Mouse (Mus musculus) skeletal muscle tissue, adult 2 months (tissue): Measurements from ENCODE around the gene Dnajc6.
A peak's percentile ranks its signal among the peaks of the same experiment; 100 is the strongest.

Source experiments
- DNase-seq: peaks from one replicate; pipeline ENCODE4 v3.0.0-alpha.2; 2012; ENCODE audit warnings: low read depth, low spot score

Gene Dnajc6

DNA sequence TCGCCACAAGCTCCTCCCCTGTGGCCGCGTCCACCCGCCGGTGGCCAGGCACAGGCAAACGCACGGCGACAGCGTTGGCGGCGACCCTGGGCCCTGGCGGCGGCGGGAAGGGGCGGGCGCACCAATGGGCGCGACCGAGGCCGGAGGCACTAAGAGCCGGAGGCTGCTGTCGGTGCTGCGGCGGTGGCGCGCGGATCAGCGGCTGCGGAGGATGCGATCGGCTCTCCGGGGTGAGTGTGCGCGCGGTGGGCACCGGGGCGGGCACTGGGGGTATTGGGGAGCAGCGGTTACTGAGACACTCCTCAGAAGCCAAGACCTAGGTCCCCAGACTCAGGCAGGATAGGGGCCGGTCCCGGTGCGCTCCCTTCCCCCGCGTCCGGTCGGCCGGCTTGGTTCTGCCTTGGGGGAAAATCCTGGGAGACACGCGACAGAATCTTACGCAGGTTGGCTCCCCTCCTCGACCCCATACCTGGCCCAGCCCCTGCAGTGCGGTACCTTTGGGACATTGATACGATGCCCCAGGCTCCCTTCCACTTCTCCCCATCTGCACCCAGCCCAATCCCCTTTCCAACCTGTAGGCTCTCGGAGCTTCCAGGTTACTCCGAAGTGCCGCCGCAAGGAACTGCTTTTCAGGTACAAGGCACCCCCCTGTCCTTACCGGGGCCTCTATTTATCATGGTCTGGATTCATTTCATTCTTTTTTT lies at the start of gene Dnajc6:
TSS of gene Dnajc6 (plus strand) at position 115 of the 704 bp plus-strand sequence.
- no peak for DNase-seq

DNA sequence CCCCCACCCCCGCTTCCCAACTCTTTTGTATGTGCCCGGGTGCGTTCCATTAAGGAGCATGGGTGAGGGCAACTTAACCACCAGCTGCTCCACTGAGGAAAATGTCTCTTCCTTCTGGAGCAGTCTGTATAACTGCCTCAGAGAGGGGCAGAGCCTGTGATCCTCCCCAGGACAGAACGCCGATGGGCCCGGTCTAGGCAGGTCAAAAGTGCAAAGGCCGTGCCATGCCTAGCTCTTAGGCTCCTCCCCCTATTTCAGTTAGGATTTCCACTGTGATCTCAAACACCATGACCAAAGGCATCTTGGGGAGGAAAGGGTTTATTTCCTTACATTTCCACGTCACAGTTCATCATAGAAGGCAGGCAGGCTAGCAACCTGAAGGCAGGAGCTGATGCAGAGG lies 47.7 kb upstream of the Dnajc6 start:
- DNase-seq, result no peak

DNA sequence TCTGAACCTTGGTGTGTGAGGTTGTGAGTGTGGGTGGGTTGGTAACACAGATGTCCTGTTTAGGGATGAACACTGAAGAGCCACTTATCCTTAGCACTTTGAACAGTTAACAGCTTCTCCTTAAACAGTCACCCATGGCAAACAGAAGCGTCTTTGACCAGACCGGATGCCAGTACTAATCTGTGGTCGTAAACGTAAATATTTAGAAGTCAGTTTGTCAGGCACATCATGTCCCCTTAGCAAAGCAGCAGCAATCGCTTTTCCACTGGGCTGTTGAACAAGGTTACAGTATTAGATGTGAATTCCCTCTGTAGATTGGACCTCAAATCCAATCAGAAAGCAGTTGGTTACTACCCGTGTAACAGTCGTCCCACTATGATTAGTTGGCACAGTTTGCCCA lies 47.1 kb upstream of the Dnajc6 start:
- no peak for DNase-seq

DNA sequence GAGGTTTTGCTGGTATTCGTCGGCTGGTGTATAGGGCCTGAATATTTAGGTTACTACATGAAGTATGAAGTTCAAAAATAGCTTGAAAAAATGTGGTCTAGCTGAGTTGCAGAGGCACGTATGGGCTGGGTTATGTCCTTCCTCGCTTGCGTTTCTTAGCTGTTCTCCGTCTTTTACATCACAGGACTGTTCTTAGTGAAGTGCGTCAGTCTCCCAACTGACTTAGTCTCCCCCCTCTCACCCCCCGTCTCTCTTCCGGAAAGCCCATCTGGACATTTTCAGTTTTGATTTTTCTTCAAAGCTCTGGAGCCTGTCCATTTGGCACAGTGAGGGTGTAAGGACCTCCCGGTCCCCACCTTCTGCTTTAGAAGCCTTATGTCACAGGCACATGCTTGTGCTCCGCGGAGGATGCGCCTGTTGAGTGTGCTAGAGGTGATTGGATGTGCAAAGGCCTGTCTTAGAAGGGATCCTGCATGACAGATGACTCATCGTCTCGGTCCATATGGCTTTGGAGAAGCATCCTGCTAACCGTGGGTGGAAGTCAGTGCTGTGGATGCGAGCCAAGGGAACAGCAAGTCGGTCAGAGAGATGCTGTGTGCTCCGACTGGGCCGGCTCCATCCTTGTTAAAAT lies 46.2 kb upstream of the Dnajc6 start:
- DNase-seq, result no peak

DNA sequence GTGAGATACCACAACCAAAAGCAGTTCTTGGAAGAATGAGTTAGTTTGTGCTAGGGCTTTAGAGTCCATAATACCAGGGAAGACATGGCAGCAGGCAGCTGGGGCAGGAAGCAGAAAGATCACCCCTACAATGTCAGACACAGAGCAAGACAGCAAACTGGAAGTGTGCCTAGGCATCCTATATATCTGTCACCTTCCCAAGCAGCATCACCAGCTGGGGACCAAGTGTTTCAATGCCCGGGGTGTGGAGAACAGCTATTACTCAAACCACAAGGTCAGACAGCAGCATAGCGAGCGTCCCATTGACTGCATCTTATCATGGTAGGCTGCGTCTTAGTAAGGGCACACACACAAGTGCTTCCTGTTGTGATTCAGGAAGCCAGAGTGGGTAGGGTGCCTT lies 45.4 kb upstream of the Dnajc6 start:
- DNase-seq, result no peak

DNA sequence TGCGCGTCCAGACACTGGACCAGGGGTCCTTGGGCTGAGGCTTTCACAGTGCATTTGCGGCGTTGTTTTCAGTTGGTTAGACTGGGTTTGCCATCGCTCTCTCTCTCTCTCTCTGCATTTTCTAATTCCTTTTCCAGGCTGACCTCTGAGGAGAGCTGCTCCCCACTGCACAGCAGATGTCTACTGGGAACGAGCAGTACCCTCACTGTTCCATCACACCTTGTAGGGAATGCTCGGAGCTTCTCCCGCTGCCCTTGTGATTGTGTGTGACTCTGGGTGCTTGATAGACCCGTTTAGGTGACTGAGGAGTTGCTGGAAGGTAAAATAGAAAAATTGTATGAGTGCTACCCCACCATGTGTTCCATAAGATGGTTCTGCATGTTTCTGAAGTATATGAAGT lies 43.6 kb upstream of the Dnajc6 start:
- no peak for DNase-seq

GRCm38 (mm10) chr4:101457176-101457575 lies 39.3 kb upstream of the Dnajc6 start:
- no peak for DNase-seq

DNA sequence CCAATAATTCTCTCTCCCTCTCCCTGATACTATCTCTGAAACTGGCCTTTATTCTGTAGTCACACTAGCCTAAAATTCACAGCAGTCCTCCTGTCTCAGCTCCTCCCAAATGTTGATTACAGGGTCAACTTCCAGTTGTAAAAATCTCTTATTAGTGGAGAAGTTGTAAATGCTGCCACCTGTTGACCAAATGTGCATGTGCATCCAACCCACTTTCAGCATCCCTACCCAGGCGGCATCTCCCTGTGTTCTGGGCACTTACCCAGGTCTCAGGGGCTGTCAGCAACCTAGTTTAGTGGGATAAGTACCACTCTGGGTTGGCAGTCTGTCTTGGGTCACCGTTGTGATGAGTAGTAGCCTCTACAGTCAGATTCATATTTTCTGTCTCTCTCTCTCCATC lies 38.1 kb upstream of the Dnajc6 start:
- DNase-seq, result peak; percentile 14

DNA sequence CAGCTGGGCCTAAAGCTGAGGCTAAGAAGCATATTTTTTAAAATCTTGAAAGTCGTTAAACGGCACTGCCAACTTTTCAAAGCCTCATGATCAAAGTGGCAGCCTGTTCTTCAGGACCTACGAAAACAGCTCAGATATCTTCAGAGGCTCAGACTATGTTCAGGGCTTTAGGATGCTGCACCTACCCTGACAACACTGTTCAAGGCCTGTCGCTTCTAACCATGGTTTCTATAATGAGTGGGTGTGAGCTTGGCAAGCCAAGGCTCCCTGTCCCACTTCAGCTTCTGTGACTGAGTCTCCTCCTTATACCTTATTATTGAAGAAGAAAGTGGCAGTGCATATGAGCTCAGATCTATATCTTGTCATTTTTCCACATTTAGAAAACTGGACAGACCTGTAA lies 37.1 kb upstream of the Dnajc6 start:
- no peak for DNase-seq

DNA sequence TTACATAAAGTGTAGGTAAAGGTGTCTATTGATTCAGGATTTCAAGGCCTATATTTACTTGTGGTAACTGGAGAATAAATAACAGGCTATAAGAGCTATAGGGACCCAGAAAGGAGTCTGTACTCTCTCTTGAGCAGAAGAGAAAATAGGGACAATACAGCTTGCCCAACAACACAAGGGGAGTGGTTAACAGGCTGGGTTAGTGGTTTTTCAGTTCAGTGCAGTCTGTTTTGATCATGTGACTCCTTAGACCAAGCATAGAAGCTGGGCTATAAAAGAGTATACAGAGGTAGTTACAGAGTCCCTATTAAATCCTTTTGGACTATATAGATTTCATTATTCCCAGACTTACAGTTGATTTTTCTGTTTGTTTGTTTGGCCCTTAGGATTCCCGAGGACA lies 36.3 kb upstream of the Dnajc6 start:
- no peak for DNase-seq

DNA sequence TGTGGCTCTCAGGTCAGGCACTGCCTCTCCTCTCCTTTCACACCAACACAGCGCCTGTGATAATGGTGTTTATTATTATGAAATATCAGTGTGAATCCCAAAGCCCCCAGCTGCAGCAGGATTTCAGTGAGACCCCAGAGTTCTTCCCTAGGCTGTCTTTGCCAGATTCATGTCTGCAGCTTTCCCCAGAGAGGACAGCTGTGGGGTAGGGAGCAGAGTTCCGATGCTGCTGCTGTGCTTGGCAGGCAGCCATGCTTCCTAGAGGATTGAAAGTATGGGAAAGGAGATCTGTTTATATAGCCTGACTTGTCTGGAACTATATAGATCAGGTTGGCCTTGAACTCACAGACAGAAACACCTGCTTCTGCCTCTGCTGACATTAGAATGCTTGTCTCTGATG lies 34.4 kb upstream of the Dnajc6 start:
- DNase-seq, result no peak

GRCm38 (mm10) chr4:101466264-101466663 lies 30.2 kb upstream of the Dnajc6 start:
- DNase-seq, result no peak

DNA sequence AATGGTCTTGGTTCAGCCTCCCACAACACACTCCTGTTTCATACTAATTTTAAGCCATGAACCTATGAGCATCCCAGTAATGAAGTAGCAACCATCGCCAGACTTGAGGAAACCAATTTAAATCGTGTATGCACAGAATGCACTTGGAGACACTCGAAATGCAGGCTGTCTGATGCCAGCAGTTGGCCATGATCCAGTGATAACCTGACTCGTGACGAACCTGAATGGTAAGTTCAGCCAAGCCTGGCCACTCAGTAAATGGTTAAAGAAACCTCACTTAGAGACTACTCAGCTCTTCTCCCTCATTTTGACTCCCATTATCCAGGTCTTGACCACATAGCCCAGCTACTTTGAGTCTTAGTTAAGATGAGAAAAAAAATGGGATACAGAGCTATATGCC lies 27.2 kb upstream of the Dnajc6 start:
- no peak for DNase-seq

DNA sequence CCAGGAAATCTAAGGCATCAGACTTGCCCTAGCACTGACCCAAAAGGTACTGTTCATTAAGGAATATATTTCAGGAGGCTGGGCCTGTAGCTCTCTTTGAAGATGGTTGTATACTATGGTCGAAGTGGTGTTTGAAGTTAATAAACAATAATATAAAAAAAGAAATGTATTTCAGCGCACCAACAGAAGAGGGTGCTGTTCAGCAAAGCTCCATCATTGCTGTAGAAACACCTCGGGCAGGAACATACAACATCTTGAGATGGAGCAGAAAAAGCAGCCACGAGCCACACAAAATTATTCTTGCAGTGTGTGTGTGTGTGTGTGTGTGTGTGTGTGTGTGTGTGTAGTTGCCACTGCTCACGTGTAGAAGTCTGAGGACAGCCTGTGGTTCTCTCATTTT lies 25.9 kb upstream of the Dnajc6 start:
- DNase-seq, result no peak

GRCm38 (mm10) chr4:101472767-101473166 lies 23.7 kb upstream of the Dnajc6 start:
- DNase-seq, result peak; percentile 18

GRCm38 (mm10) chr4:101490320-101490917 lies 6.0 kb upstream of the Dnajc6 start:
- DNase-seq, result no peak

GRCm38 (mm10) chr4:101491704-101492103 lies 4.7 kb upstream of the Dnajc6 start:
- DNase-seq, result no peak

GRCm38 (mm10) chr4:101493611-101494197 lies 2.7 kb upstream of the Dnajc6 start:
- DNase-seq, result no peak

- DNase-seq, result no peak
These were observed 287 bp upstream of the Dnajc6 start for GRCm38 (mm10) chr4:101496188-101496533.

- DNase-seq, result no peak
These were observed 888 bp downstream of the Dnajc6 start for GRCm38 (mm10) chr4:101497336-101497735.

- no peak for DNase-seq
These were observed 8.1 kb downstream of the Dnajc6 start for GRCm38 (mm10) chr4:101504470-101505007.

DNA sequence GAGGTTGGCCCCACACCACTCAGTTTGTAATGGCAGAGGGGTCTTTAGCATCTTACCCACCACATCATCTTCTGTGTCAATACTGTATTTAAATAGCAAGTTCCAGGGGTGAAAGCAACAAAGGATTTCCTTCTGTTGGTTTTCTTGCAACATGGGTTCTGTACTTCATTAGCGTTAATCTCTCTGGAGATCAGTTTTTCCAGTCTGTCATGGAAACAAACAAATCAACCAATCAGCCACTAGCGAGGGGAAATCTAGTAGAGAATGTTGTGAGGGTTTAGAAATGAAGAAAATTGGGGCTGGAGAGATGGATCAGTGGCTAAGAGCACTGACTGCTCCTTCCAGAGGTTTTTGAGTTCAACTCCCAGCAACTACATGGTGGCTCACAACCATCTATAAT lies 9.5 kb downstream of the Dnajc6 start:
- DNase-seq, result no peak

GRCm38 (mm10) chr4:101506372-101506771 lies 9.9 kb downstream of the Dnajc6 start:
- DNase-seq, result no peak
